Mouse (Mus musculus): ENCODE data around the gene Gm47959.
A peak's percentile ranks its signal among the peaks of the same experiment; 100 is the strongest.
"Not testable (repeated sequence)": the region's sequence is repeated elsewhere in the genome, so short reads cannot be mapped to it uniquely, and the experiment has no call there.

The Gm47959 gene

DNA sequence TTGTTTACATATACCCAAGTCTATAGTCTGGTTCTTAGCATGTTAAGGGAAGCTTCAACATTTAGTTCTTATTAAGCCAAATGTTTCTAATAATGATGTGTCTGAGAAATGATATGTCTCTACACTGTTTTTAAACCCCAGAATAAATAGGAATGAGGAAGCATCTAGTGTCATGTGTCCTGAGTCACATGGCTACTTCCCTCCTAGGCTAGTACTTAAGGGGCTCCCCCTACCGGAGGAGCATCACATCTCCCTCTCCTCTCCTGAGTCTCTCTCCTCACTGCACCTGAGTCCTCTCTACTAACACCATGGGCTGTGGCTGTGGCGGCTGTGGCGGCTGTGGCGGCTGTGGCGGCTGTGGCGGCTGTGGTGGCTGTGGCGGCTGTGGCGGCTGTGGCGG is at the start of gene Gm47959:
Gene Gm47959, plus strand, starts transcription at position 243 of the 400 bp plus-strand sequence.
- DNase-seq = not testable (repeated sequence)

- not testable (repeated sequence) for DNase-seq
Measured at GRCm38 (mm10) chr1:82955913-82956312, 44.4 kb upstream of the Gm47959 start, which contains the start of gene Gm7544. Gene Gm7544 (minus strand): TSS chr1:82956013.

GRCm38 (mm10) chr1:82959870-82960385 is 40.4 kb upstream of the Gm47959 start, which contains the start of gene Gm47955:
Gene Gm47955 (plus strand): TSS chr1:82960286.
- no peak for DNase-seq

- DNase-seq = no peak
Measured at GRCm38 (mm10) chr1:82966413-82966812, 33.9 kb upstream of the Gm47959 start.

DNA sequence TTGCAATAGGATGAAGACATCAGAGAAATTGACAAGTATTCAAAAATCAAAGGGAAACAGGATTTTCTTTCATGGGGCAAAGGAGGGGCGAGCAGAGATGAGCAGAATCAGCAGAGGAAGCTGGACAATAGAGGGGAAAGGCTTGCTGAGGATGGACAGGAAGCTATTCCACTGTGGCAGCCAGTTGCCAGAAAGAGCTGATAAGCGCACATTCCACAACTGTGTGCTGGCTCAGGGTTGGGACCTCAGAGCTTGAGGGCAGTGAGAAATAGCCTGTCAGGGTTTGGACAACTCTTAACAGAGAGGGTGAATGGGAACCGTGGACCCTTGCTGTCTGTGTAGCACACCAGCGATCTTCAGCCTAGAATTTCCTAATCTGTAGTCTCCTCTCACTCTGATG is 28.3 kb upstream of the Gm47959 start:
- DNase-seq = peak; percentile 28

DNA sequence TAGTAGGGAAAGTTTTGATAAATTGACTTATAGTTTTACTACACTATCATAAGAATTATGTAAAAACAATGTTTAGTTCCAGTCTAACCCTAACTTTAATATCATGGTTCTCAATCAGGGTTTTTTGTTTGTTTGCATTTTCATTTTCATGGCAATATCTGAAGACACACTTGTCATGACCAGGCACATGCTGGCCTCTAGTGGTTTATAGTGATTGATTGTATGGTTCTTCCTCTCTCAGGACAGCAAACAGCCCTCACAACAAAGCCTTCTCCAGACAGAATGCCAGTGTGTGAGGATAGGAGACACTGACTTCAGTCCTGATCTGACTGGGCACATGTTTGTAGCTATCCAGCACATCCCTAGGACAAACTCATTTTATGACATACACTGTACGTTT is 27.1 kb upstream of the Gm47959 start:
- DNase-seq = peak; percentile 25

DNA sequence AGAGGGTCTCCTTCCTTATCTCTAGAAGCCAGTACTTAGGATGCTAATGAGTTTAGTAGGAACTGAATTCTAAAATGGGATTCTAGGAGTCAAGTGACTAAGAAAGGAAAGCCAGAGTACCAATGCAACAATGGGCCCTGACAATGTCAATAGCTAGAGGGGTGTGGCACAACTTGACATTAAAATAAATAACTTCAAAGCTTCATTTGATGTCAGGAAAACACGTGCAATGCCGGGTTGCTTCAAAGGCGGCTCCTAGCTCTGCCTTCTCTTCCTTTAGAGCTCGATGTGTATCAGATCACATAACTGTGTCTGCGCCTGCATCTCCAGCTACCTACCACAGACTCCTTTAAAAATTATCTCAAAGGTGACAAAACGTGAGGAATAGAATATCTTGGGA is 26.4 kb upstream of the Gm47959 start:
- DNase-seq = peak; percentile 38

DNA sequence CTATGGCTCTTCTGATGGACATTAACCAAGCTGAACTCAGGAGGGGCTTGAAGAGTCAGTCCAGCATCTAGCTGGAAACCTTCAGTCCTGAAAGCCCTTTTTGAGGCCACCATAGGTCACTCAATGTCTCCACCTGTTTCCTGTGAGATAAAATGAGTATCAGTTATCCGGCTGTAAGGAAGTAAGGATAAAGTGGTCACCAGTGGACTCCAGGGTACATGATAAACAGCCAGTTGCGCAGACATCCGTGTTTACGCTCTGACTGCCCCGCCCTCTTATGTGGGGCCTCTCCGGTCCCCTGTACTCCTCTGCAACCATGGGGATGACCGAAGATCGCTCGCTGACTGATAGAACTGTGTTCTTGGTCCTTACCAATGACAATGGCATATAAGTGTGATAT is 26.0 kb upstream of the Gm47959 start:
- DNase-seq = peak; percentile 44

DNA sequence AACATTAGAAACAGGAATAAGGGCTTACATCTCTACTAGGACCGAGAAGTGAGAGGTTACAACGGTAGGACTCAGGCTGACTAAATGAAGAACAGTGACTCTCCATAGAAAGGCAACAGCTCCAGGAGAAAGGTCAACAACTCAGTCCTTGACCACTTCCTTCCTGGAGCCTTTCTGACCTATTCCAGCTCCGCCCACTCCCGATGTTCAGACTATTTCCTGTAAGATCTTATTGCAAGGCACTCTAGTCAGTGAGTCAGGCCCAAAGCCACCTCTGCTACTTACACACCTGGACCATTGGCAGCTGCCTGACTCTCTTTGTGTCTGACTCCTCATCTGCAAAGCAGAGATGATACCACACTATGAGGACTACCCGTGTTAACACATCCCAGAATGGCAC is 24.6 kb upstream of the Gm47959 start:
- peak; percentile 30 for DNase-seq

DNA sequence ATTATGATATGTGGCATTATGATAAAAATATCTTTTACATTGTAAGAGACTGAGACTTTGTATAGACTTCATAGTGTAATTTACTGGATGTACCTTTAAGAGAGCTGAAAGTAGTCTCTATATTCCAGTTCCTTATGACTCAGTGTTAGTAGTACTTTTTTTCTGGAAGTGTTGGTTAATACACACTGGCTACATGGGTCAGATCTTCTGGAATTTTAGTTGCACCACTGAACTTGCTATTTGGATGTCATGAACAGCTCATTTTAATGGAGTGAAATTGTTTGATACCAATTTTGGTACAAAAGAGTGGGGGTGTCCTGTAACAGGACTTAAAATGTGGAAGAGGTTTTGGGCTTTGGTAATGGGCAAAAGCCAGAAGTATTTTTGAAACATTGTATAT is 22.5 kb upstream of the Gm47959 start:
- DNase-seq = no peak

DNA sequence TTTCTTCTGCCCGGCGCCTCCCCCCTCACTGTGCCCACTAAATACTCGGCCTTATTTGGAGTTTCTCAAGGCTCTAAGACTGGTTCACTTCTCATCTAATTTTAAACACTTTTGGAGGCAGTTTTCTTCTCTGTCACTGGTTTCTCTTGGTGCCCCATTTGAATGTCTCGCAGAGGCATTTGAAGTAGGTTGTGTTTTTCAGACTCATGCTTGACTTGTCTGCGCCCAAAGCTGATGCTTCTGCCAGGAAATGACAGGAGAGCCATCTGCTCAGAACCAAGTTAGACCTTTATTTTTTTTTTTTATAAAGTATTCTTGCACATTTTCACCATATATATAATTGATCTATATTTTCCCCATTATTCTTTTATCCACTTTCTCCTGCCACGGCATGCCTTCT is 13.6 kb upstream of the Gm47959 start:
- DNase-seq = no peak

DNA sequence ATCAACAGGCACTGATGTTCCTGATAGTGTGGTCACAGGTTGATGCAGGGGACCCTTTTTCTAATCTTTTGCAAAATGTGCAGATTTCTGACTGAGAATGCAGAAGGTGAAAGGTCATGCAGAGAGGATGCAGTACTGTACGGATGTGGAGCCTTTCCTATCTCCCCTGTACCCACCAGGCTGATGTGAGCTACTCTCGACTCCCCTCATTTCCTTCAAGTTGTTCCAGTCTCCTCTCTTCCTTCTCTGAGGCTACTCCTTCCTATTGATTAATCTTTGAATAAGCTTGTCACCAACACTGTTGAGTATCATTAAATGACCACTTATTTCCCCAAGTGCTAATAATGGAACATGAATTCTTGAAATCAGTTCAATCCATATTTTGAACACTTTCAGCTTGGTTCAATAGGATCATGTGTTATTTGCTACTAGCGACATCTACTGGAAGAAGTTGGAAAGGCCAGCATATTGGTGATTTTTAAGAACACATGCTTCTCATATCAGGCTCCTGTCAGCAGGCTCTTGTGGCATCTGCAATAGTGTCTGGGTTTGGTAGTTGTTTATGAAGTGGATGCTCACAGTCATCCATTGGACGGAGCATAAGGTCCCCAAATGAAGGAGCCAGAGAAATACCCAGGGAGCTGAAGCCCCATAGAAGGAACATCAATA is 12.7 kb upstream of the Gm47959 start:
- DNase-seq = peak; percentile 73

DNA sequence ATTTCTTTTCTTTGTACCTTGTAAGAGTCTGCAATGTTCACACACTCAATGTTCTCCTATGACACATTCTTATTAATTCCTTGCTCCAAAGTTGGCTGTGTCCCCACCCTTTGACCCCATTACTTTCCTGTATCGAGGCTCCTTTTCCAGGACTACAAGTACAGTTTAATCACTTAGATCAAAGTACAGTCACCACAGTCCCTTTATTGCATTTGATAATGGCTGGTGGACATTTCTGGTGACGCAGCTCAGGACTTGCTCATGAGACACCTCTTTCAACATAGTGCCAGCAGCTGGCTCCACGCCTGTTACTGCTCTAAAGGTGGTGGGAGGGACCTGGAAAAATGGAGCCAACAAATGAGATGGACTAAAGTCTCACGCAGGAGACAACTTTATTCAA is 9.3 kb upstream of the Gm47959 start:
- no peak for DNase-seq

DNA sequence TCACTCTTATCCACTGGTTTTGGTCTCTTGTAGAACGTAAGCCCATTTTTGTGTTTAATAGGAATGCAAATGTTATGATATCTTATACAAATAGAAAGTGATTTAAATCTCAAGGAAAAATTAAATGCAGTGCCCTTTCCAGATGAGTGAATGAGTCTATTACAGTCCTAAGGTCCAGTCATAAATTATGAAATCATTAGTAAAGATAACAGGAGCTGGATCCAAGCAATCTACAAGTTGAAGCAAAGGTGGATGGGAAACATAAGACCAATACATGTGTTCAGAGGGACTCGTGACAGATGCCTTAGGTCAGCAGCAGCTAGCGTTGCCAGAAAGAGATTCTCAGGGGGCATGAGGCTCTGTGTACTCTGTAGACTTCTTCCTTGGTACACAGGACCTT is 8.8 kb upstream of the Gm47959 start:
- no peak for DNase-seq

DNA sequence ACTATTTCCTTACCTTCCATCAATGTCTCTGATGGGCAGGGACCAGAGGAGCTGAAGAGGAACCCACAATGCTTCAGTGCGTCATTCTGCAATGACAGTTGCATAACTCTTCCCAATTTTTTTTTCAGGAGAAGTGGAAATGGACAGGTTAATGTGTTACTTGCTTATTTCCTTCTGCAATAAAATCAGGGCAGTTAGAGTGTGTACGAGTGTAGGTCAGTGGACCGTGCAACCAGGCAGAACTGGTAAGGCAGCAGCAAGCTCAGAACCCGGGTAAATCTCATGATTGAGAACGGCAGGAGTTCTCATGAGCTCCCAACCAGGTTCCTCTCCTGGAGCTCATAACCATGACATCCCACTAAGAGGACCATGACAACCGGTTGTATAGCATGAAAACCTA is 8.3 kb upstream of the Gm47959 start:
- DNase-seq = no peak

DNA sequence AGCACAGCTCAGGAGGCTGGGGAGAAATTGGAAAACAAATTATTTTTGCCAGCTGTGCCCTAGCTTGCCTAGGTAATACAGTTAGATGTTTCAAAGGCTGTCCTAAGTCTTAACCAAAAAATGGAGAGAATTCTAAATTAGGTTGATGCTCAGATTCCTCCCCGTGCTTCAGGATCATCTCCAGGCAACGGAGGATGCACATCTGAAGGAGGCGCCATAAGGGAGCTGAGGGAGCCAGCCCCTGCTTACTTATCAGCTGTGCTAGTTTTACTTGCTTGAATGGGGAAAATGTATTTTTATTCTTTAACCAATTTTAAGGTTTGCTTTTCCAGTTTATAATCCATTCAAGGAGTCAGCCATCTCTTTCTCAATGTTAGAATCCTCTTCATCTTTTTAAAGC is 6.4 kb upstream of the Gm47959 start:
- DNase-seq = no peak

DNA sequence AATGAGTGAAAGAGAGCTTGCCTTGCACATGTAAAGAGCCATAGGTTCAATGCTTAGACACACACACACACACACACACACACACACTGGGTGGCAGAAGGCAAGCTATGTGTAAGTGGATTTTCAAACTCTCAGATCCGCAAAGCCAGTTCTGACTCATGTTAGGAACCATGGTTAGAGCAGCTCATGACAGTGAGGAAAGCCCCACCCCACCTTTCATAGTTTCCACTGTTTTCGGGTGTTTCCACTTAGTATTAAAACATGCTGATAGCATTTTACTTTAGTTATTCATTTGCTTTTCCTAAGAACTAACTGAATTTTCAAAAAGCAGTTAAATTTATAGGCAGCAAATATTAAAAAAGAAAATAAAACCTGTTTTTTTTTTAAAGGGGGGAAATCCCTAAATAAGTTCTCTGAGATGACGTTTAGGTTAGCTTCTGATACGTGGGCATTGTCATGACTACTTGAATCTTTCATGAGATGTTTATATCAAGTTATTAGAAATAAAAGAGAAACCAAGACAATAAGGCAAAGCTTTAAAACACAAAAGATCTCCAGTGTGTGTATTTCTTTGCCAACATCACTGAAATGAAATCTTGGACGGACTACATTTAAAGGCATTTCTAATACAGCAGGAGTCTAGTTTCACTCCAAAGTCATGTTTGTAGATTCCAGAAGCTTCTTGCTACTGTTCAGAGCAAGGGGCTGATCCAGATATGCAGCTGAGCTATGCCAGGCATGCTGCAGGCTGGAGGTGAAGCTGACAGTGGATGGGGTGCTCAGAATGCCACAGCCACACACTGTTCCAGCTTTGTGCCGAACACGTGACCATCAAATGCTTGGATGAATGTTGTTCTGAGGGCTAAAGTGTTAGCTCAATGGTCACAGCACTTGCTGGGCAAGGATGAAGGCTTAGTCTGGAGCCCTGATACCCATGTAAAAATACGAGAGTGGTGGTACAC is 6.2 kb downstream of the Gm47959 start:
- DNase-seq = no peak

- DNase-seq = no peak
Measured at GRCm38 (mm10) chr1:83007471-83007870, 7.1 kb downstream of the Gm47959 start.

- DNase-seq = no peak
Measured at GRCm38 (mm10) chr1:83014477-83014876, 14.1 kb downstream of the Gm47959 start.

DNA sequence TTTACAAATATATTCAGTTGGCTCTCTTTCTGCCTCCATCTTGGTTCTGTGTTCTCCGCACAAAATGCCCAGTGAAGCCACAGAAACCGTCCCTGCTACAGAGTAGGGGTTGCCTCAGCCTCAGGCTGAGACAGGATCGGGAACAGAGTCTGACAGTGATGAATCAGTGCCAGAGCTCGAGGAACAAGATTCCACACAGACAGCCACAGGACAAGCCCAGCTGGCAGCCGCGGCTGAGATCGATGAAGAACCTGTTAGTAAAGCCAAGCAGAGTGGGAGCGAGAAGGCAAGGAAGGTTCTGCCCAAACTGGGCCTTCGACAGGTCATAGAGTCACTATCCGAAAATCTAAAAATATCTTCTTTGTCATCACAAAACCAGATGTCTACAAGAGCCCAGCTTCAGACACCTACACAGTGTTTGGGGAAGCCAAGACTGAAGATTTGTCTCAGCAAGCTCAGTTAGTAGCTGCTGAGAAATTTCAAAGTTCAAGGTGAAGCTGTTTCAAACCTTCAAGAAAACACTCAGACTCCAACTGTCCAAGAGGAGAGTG is 15.1 kb downstream of the Gm47959 start:
- no peak for DNase-seq

DNA sequence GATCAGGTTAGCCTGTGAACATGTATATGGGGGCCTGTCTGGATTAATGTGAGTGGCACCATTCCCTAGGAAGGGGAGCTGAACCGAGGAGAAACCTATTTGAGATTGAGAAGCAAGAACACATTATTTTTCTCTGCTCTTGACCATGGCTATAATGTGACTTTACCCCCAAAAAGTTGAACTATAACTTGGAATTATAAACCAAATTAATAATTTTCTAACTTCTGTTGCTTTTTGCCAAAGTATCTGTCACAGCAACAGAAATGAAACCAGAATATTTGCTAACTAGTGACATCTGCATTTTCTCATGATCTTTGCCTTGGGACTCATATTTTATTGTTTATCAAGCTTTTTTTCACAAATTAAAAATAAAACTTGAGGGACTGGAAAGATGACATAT is 16.2 kb downstream of the Gm47959 start:
- no peak for DNase-seq

GRCm38 (mm10) chr1:83031950-83032349 is 31.6 kb downstream of the Gm47959 start:
- no peak for DNase-seq

- DNase-seq = no peak
Measured at GRCm38 (mm10) chr1:83032508-83032907, 32.2 kb downstream of the Gm47959 start.

Measured in lung, postnatal 14 days (tissue).